Mouse (Mus musculus) bone marrow, adult 2 months (tissue): ENCODE data around the gene Tspyl1.

Experiments used
- CTCF ChIP-seq: fragments of 200-500 bp; IDR thresholded peaks from 2 replicates; pipeline ENCODE4 v1.5.1; 2011; ENCODE audit warnings: low read length, control low read depth; ENCODE audit not compliant: control insufficient read depth, insufficient read depth
- POLR2A ChIP-seq: fragments of 200-500 bp; IDR thresholded peaks from 2 replicates; pipeline ENCODE4 v1.6.1; 2011; ENCODE audit warnings: low read depth, mild to moderate bottlenecking, control low read depth, low read length, borderline replicate concordance; ENCODE audit not compliant: control insufficient read depth

GRCm38 (mm10) chr10:34320809-34321208 lies 38.8 kb downstream of the Tspyl1 start:
- TF ChIP-seq POLR2A = no peak
- no peak for TF ChIP-seq CTCF
